Mouse (Mus musculus) limb, embryonic 15.5 days (tissue): Measurements from ENCODE around the gene Purb. TPM values are rescaled to one million over a fixed set of nuclear protein-coding genes. Genes with fewer than 3 reads are reported as not detected.
"Not testable (repeated sequence)": the region's sequence is repeated elsewhere in the genome, so short reads cannot be mapped to it uniquely, and the experiment has no call there.

Experiments used
- ATAC-seq: fragments of 200-750 bp; cut with Nextera tagmentation; 2 replicates; pipeline ENCODE4 v1.8.0; 2017; ENCODE audit warnings: low read depth, moderate TSS enrichment; ENCODE audit not compliant: insufficient number of reproducible peaks, low FRiP score, low TSS enrichment
- H3K27ac ChIP-seq: fragments of 300-500 bp; sonication (generic); 2 replicates; pipeline ENCODE4 v1.5.1; 2015; ENCODE audit warnings: moderate library complexity, mild to moderate bottlenecking, inconsistent platforms
- H3K27me3 ChIP-seq: fragments of 300-500 bp; sonication (generic); 2 replicates; pipeline ENCODE4 v1.6.1; 2015; ENCODE audit warnings: inconsistent platforms
- H3K36me3 ChIP-seq: fragments of 300-500 bp; sonication (generic); 2 replicates; pipeline ENCODE4 v1.6.1; 2015; ENCODE audit warnings: inconsistent platforms
- H3K4me1 ChIP-seq: fragments of 300-500 bp; sonication (generic); 2 replicates; pipeline ENCODE4 v1.6.1; 2015; ENCODE audit warnings: inconsistent platforms
- H3K4me2 ChIP-seq: fragments of 300-500 bp; sonication (generic); 2 replicates; pipeline ENCODE4 v1.6.1; 2015; ENCODE audit warnings: mild to moderate bottlenecking, inconsistent platforms
- H3K4me3 ChIP-seq: fragments of 300-500 bp; sonication (generic); 2 replicates; pipeline ENCODE4 v1.5.1; 2015; ENCODE audit warnings: mild to moderate bottlenecking, inconsistent platforms
- H3K9ac ChIP-seq: fragments of 300-500 bp; sonication (generic); 2 replicates; pipeline ENCODE4 v1.6.1; 2015; ENCODE audit warnings: inconsistent platforms
- H3K9me3 ChIP-seq: fragments of 300-500 bp; sonication (generic); 2 replicates; pipeline ENCODE4 v1.6.1; 2016; ENCODE audit warnings: inconsistent platforms
- WGBS: fragments of 180-500 bp; shearing (Covaris S2); methylation state at CpG from one replicate; pipeline ENCODE4 v1.1.7; 2015; 5-methylcytosine and 5-hydroxymethylcytosine counted together
- polyA plus RNA-seq: library from polyadenylated mRNA; unstranded; fragments of >200 nt; fragmentation: Nextera tagmentation; extraction: Ambion mirVana; gene quantifications from 2 replicates; pipeline ENCODE4 v1.2.1, GENCODE M21; 2015

Purb gene
- polyA plus RNA-seq, 1 experiment from 2014 or later, result 29.9 TPM

DNA sequence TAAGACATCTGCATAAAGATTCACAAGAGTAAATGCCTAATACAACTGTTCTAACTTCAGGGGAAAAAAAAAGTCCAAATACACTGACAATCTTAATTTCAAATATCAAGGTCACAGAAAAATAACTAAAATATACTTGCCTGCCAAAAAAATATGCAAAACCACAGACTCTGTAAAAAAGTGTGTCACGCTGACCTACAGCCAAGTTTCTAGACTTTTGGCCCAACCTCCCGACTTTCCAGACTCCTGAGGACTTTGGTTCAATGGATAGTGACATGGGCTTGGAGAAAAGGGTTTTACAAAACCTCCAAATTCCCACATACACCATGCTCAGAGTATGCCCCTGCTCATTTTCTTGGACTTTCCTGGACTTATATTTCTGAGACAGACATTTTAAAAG, 7.2 kb downstream of the Purb start:
- no peak overlapping the region for H3K4me3 ChIP-seq
- H3K27me3 ChIP-seq, result no peaks in the 10 kb centered on the region
- no peak overlapping the region for H3K4me2 ChIP-seq
- no peaks in the 10 kb centered on the region for H3K9me3 ChIP-seq
- peaks cover 30% of the 10 kb centered on the region for H3K4me1 ChIP-seq
- peaks cover 21% of the 10 kb centered on the region for H3K36me3 ChIP-seq
- no peak overlapping the region for H3K9ac ChIP-seq
- no peak for ATAC-seq
- H3K27ac ChIP-seq, result no peak overlapping the region
- 50% methylated on average over 2 of the region's 2 CpGs for WGBS

GRCm38 (mm10) chr11:6465122-6465521, 10.6 kb downstream of the Purb start:
- Histone ChIP-seq H3K27ac (no peak overlapping the region), H3K27me3 (no peaks in the 10 kb centered on the region), H3K4me2 (no peak overlapping the region), H3K36me3 (peaks cover 15% of the 10 kb centered on the region), H3K9ac (no peak overlapping the region), H3K9me3 (no peaks in the 10 kb centered on the region), H3K4me1 (peaks cover 7% of the 10 kb centered on the region), H3K4me3 (no peak overlapping the region)
- 30% methylated on average over 4 of the region's 4 CpGs for WGBS
- no peak for ATAC-seq

DNA sequence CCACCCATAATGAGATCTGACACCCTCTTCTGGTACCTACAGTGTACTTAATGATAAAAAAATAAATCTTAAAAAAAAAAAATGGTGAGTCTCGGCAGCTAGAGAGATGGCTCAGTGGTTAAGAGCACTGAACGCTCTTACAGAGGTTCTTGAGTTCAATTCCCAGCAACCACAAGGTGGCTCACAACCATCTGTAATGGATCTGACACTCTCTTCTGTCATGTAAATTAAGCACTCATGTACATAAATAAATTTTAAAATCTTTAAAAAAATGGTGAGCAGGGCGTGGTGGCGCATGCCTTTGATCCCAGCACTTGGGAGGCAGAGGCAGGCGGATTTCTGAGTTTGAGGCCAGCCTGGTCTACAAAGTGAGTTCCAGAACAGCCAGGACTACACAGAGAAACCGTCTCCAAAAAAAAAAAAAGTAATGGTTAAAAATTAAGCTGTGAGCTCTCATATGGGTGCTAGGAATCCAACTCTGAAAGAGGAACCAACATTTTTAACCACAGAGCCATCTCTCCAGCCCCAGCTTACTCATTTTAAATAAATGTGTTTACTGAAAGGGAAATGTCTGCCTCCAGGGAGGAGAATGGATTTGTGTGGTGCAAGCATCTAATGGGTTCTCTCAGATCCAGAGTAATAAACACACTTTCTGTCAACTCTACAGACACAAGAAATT, 12.4 kb downstream of the Purb start:
- Histone ChIP-seq H3K27me3 (no peaks in the 10 kb centered on the region), H3K36me3 (peaks cover 15% of the 10 kb centered on the region), H3K4me3 (no peak overlapping the region), H3K4me2 (no peak overlapping the region), H3K9me3 (no peaks in the 10 kb centered on the region), H3K27ac (no peak overlapping the region), H3K4me1 (no peaks in the 10 kb centered on the region), H3K9ac (no peak overlapping the region)
- WGBS, result 87% methylated on average over 6 of the region's 6 CpGs
- ATAC-seq, result no peak

DNA sequence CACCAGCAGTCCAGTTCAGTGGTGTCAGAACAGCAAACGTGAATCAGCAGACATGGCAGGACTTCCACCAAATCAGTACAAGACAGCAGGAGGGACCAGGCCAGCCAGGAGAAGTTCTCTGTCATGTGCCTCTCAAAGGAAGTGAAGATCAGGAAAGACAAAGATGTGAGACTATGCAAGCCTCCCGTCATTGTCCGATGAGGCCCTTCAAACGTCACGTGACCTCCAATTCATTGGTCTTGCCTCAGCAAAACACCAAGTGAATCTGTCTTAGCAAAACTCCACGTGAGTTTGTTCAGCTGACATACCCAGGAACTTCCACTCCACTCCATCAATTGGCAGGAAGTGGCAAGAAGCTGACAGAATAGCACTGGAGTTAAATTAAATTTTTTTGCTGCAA, 19.6 kb downstream of the Purb start:
- Histone ChIP-seq H3K4me2 (no peak overlapping the region), H3K36me3 (no peaks in the 10 kb centered on the region), H3K4me3 (no peak overlapping the region), H3K4me1 (no peaks in the 10 kb centered on the region), H3K9me3 (no peaks in the 10 kb centered on the region), H3K27me3 (no peaks in the 10 kb centered on the region), H3K27ac (no peak overlapping the region), H3K9ac (no peak overlapping the region)
- ATAC-seq, result no peak
- WGBS, result 79% methylated on average over 6 of the region's 6 CpGs

DNA sequence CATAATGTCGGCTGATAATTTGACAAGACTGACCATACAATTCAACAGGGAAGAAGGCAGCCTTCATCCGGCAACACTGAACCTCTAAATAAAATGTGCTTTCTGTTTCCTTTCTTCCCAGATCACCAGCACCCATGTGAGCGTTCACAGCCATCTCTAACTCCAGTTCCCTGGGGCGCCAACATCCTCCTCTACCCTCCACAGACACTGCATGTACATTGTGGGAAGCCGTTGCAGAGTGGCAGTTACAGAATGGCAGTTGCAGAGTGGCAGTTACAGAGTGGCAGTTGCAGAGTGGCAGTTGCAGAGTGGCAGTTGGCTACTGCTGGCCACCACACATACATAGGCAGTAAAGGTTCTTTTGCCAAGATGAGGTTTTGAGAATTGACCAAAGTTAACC, 27.6 kb downstream of the Purb start:
- not testable (repeated sequence) for H3K4me1 ChIP-seq, H3K9ac ChIP-seq, H3K27me3 ChIP-seq, H3K36me3 ChIP-seq, ATAC-seq, H3K27ac ChIP-seq, H3K9me3 ChIP-seq, H3K4me3 ChIP-seq, H3K4me2 ChIP-seq
- 86% methylated on average over 5 of the region's 5 CpGs for WGBS

GRCm38 (mm10) chr11:6447493-6447892, 28.2 kb downstream of the Purb start:
- Histone ChIP-seq H3K9ac (no peak overlapping the region), H3K27me3 (no peaks in the 10 kb centered on the region), H3K9me3 (no peaks in the 10 kb centered on the region), H3K4me1 (peaks cover 3% of the 10 kb centered on the region; the same call in 1 of the 2 replicates), H3K27ac (no peak overlapping the region), H3K4me2 (no peak overlapping the region), H3K4me3 (no peak overlapping the region), H3K36me3 (no peaks in the 10 kb centered on the region)
- 85% methylated on average over 4 of the region's 4 CpGs for WGBS
- ATAC-seq, result no peak

- 92% methylated on average over 7 of the region's 7 CpGs for WGBS
- no peak overlapping the region for H3K27ac ChIP-seq
Observed at GRCm38 (mm10) chr11:6445951-6446350, 29.8 kb downstream of the Purb start.

DNA sequence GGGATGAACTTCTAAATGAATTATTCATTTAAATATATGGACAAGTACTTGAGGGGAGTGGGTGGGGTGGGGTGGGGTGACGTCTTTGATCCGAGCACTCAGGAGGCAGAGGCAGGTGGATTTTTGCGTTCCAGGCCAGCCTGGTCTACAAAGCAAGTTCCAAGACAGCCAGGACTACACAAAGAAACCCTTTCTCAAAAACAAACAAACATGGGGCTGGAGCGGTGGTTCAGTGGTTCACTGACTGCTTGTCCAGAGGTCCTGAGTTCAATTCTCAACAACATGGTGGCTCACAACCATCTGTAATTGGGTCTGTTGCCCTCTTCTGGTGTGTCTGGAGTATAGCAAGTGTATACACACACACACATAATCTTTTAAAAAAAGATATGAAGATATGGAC, 30.3 kb downstream of the Purb start:
- Histone ChIP-seq H3K9me3 (no peaks in the 10 kb centered on the region), H3K27ac (no peak overlapping the region), H3K4me2 (no peak overlapping the region), H3K27me3 (no peaks in the 10 kb centered on the region), H3K9ac (no peak overlapping the region), H3K36me3 (no peaks in the 10 kb centered on the region), H3K4me3 (no peak overlapping the region), H3K4me1 (peaks cover 3% of the 10 kb centered on the region; the same call in 1 of the 2 replicates)
- no peak for ATAC-seq
- WGBS, result 80% methylated on average over 4 of the region's 4 CpGs

More at GRCm38 (mm10) chr11:6445951-6446350, 29.8 kb downstream of the Purb start:
- ATAC-seq, result no peak
- no peaks in the 10 kb centered on the region for H3K27me3 ChIP-seq
- H3K9ac ChIP-seq, result no peak overlapping the region
- no peak overlapping the region for H3K4me3 ChIP-seq
- H3K36me3 ChIP-seq, result no peaks in the 10 kb centered on the region
- H3K9me3 ChIP-seq, result no peaks in the 10 kb centered on the region
- no peak overlapping the region for H3K4me2 ChIP-seq
- H3K4me1 ChIP-seq, result peaks cover 3% of the 10 kb centered on the region; the same call in 1 of the 2 replicates

GRCm38 (mm10) chr11:6444077-6444853, 31.5 kb downstream of the Purb start, which contains the start of gene H2afv:
H2afv (minus strand) TSS chr11:6444443.
- Histone ChIP-seq H3K4me3 (peak within 1 kb of the TSS; percentile 92), H3K36me3 (no peaks in the 10 kb centered on the region), H3K9me3 (no peaks in the 10 kb centered on the region), H3K4me2 (peak within 1 kb of the TSS; percentile 52), H3K27me3 (no peaks in the 10 kb centered on the region), H3K4me1 (peaks cover 3% of the 10 kb centered on the region; the same call in 1 of the 2 replicates), H3K27ac (peak within 1 kb of the TSS; percentile 98), H3K9ac (peak within 1 kb of the TSS; percentile 87)
- WGBS, result under 1% methylated on average over 79 of the region's 80 CpGs
- peak; percentile 100 for ATAC-seq

DNA sequence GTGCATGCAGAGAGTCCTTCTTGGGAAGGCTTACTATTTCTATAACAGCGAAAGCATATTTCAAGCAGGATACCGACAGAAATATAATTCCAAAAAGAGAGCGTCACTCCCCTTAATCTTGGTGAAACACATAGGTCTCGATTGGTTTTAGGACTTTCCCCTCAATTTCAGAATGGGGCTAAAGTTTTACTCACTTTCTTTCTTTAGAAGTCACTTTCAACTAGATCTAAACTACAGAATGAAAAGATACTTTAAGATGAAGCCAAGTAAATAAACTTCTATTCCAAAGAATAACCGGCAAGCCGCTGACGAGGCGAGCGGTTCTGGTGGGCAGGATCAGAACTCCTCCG, 32.0 kb downstream of the Purb start:
- Histone ChIP-seq H3K27me3 (no peaks in the 10 kb centered on the region), H3K4me2 (peak overlapping the region; percentile 49), H3K4me3 (peak overlapping the region; percentile 92), H3K4me1 (peaks cover 3% of the 10 kb centered on the region; the same call in 1 of the 2 replicates), H3K27ac (peak overlapping the region; percentile 98), H3K9ac (peak overlapping the region; percentile 87), H3K36me3 (no peaks in the 10 kb centered on the region), H3K9me3 (no peaks in the 10 kb centered on the region)
- ATAC-seq, result no peak
- under 1% methylated on average over 10 of the region's 10 CpGs for WGBS

GRCm38 (mm10) chr11:6443102-6443501, 32.6 kb downstream of the Purb start:
- Histone ChIP-seq H3K4me3 (peak overlapping the region; percentile 92), H3K4me1 (peaks cover 3% of the 10 kb centered on the region; the same call in 1 of the 2 replicates), H3K9me3 (no peaks in the 10 kb centered on the region), H3K9ac (peak overlapping the region; percentile 87; the same call in 1 of the 2 replicates), H3K27ac (peak overlapping the region; percentile 98; the same call in 1 of the 2 replicates), H3K27me3 (no peaks in the 10 kb centered on the region), H3K4me2 (peak overlapping the region; percentile 49), H3K36me3 (0 out of 2 replicates have a peak, but pooled peaks cover under 1% of the 10 kb centered on the region)
- ATAC-seq, result no peak
- WGBS, result 46% methylated on average over 4 of the region's 4 CpGs

- Histone ChIP-seq H3K9me3 (no peaks in the 10 kb centered on the region), H3K27me3 (no peaks in the 10 kb centered on the region), H3K4me3 (0 out of 2 replicates have a peak overlapping the region, but pooled peaks have one; percentile 92), H3K27ac (no peak overlapping the region), H3K9ac (no peak overlapping the region), H3K36me3 (peaks cover 6% of the 10 kb centered on the region), H3K4me1 (peaks cover 3% of the 10 kb centered on the region; the same call in 1 of the 2 replicates), H3K4me2 (no peak overlapping the region)
- ATAC-seq, result no peak
- WGBS, result 90% methylated on average over 4 of the region's 4 CpGs
Observed at GRCm38 (mm10) chr11:6442566-6442965, 33.2 kb downstream of the Purb start.
